Mouse (Mus musculus) central nervous system, embryonic 18 days (tissue): ENCODE results near the gene Vmn1r125. TPM values are rescaled to one million over a fixed set of nuclear protein-coding genes. Genes with fewer than 3 reads are reported as not detected.

Source experiments
- polyA plus RNA-seq: library from polyadenylated mRNA; depleted of rRNA; stranded (reverse); fragments of >200 nt; gene quantifications from 2 replicates; pipeline ENCODE4 v1.2.3, GENCODE M21; 2012; rRNA removed

The Vmn1r125 gene
- polyA plus RNA-seq: not detected in 2 replicates

DNA sequence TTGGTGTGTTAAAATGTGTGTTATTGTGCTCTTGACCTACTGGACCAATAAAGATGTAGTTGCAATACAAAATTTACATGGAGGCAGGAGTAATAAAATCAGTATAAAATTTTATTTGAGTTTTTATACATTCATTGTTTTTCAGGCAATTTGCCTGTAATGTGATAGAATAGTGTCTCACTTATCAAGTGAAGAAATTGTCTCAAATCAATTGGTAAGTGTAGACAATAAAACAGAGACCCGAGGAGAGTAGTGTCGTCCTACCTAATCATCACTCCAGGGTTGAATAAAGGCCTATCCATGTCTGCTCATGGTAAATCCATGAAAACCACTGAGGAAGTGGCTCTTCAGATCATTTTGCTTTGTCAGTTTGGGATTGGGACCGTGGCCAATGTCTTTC is at the start of gene Vmn1r125:
Gene Vmn1r125, plus strand, starts transcription at position 301 of the 400 bp plus-strand sequence.

DNA sequence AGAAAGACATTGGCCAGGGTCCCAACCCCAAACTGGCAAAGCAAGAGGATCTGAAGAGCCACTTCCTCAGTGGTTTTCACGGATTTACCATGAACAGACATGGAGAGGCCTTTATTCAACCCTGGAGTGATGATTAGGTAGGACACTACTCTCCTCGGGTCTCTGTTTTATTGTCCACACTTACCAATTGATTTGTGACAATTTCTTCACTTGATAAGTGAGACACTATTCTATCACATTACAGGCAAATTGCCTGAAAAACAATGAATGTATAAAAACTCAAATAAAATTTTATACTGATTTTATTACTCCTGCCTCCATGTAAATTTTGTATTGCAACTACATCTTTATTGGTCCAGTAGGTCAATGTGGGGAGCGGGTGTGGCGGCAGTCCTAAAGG is 11.5 kb upstream of the Vmn1r125 start, which contains the start of gene Vmn1r124:
Gene Vmn1r124, minus strand, starts transcription at position 101 of the 400 bp plus-strand sequence.

DNA sequence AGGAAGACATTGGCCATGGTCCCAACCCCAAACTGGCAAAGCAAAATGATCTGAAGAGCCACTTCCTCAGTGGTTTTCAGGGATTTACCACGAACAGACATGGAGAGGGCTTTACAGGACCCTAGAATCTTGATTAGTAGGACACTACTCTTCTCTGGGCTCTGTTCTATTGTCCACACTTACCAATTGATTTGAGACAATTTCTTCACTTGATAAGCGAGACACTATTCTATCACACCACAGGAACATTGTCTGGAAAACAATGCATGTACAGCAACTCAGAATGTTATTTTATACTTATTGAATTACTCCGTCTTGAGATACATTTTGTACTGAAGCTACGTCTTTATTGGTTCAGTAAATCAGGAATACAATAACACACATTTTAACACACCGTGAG is 29.4 kb downstream of the Vmn1r125 start, which contains the start of gene Vmn1r126:
Gene Vmn1r126, minus strand, starts transcription at position 101 of the 400 bp plus-strand sequence.

DNA sequence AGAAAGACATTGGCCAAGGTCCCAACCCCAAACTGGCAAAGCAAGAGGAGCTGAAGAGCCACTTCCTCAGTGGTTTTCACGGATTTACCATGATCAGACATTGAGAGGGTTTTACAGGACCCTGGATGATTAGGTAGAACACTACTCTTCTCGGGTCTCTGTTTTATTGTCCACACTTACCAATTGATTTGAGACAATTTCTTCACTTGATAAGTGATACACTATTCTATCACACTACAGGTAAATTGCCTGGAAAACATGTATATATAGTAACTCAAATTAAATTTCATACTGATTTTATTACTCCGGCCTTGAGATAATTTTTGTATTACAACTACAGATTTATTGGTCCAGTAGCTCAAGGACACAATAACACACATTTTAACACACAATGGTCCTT is 47.8 kb downstream of the Vmn1r125 start, which contains the start of gene Vmn1r127:
Gene Vmn1r127, minus strand, starts transcription at position 101 of the 400 bp plus-strand sequence.

Other genes starting within 250 kb of the Vmn1r125 start
- gene Vmn1r120, start 218.4 kb upstream of the Vmn1r125 start, polyA plus RNA-seq: not detected in 2 replicates
- gene Vmn1r121, start 173.7 kb upstream of the Vmn1r125 start, polyA plus RNA-seq: not detected in 2 replicates
- gene Vmn1r122, start 138.1 kb upstream of the Vmn1r125 start, polyA plus RNA-seq: not detected in 2 replicates
- gene Vmn1r123, start 110.0 kb upstream of the Vmn1r125 start, polyA plus RNA-seq: not detected in 2 replicates
- not detected in 2 replicates for gene Gm5157, start 81.8 kb upstream of the Vmn1r125 start, polyA plus RNA-seq
- gene Vmn1r124, start 11.6 kb upstream of the Vmn1r125 start, polyA plus RNA-seq: not detected in 2 replicates
- gene Vmn1r126, start 29.3 kb downstream of the Vmn1r125 start, polyA plus RNA-seq: not detected in 2 replicates
- gene Vmn1r127, start 47.7 kb downstream of the Vmn1r125 start, polyA plus RNA-seq: not detected in 2 replicates
- not detected in 2 replicates for gene Vmn1r128, start 77.2 kb downstream of the Vmn1r125 start, polyA plus RNA-seq
- gene Vmn1r129, start 89.1 kb downstream of the Vmn1r125 start, polyA plus RNA-seq: not detected in 2 replicates
- gene Gm6882, start 160.6 kb downstream of the Vmn1r125 start, polyA plus RNA-seq: not detected in 2 replicates
- not detected in 2 replicates for gene Vmn1r130, start 239.6 kb downstream of the Vmn1r125 start, polyA plus RNA-seq